Mouse (Mus musculus): ENCODE data around the gene Aspscr1. TPM values are rescaled to one million over a fixed set of nuclear protein-coding genes. Genes with fewer than 3 reads are reported as not detected.
"Not testable (repeated sequence)": the region's sequence is repeated elsewhere in the genome, so short reads cannot be mapped to it uniquely, and the experiment has no call there.

Gene Aspscr1
- total RNA-seq, 2 experiments from 2014 or later, result 50.0 to 55.7 TPM

DNA sequence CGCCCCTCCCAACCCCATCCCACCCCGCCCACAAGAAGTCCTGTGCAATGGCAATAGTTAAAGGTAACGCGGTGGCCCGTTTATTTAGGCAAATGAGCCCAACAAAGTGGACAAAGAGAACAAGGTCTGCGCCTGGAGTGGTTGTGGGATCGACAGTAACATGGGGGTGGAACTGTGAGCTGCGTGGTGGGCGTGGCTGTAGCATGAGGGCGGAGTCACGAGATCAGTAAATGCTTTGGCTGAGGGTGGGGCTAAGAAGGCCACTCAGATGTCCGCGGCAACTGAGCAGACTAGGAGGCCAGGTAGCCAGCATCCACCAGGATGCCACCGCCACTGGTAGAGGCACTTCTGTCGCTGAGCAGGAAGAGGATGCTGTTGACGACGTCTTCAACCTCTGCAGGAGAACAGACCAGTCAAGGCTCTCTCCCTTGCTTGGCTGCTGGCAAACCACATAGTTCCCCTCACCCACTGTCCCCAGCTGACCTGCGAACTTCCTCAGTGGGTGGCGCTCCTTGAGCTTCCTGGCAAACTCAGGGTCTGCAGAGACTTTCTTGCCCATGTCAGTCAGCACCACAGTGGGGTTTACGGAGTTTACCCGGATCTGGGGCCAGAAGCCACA, 56.8 kb downstream of the Aspscr1 start:
- DNase-seq (ENCODE audit: extremely low spot score in 1 of 2, low spot score in 1 of 2), result not testable (repeated sequence)

DNA sequence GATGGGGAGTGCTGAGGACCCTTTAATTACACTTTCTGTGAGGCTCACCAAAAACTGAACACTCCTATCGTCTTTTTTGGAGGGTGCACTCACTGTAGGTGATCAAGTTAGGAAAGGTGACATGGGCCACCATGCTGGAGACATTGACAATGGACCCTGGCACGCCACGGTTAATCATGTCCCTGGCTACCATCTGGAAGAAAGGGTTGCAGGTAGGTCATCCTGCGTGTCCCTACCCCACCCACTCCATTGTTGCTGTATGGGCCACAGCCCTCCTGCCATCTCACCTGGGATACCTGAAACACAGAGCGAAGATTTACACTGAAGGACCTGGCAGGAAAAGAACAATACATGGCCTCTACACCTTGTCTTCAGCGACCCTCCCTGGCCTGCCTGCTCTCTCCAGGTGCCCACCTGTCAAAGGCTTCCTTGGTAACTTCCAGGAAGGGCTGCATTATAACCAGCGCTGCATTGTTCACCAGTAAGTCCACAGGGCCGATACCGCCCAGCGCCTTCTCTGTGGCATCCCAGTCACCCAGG, 57.6 kb downstream of the Aspscr1 start:
- no peak for DNase-seq (ENCODE audit: extremely low spot score in 1 of 2, low spot score in 1 of 2)

DNA sequence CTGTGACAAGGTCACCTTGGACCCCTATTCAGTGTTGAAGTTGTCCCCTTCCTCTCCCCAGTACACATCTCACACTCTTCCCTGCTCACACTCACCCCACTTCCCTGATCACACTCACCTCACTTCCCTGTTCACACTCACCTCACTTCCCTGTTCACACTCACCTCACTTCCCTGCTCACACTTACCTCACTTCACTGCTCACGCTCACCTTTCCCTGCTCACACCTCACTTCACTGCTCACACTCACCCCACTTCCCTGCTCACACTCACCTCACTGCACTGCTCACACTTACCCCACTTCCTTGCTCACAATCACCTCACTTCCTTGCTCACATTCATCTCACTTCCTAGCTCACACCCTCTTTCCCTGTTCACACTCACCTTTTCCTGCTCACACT, 58.6 kb downstream of the Aspscr1 start:
- DNase-seq (ENCODE audit: extremely low spot score in 1 of 2, low spot score in 1 of 2), result no peak

DNA sequence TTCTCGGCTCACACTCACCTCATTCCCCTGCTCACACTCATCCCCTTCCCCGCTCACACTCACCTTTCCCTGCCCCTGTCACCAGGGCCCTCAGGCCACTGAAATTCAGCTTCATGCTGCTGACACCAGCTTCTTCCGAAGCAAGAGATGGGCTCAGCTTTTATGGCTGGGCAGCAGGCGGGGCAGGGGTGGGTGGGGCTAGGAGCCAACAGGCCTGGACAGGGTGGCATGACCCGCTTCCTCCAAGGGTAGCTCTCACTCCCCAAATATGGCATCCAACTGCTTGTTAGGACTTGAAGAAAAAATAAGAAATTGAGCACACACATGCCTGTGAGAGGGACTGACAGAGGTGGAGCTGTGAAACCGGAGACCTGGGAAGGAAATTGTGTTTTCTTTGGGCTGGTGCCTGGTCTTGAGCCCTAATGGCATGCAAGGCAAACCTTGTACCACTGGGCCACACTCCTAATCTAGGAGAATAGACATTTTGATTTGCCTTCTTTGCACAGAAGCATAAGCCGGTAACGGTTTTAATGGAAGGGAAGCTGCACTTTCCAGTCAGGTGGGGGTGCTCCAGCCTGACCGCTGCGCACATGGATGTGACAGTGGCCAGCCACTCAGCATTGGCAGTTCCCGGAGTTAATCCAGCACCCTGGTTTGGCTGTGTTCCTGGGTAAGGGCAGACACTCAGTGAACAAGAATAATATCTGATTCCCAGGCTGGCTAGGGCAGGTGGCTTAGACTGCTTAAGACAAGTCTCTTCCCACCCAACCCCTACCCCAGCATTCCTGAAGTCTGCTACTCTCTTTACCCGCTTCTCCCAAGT, 59.3 kb downstream of the Aspscr1 start, which contains the start of gene Cbr2:
Gene Cbr2, minus strand, starts transcription at position 257 of the 823 bp plus-strand sequence.
- no peak for DNase-seq (ENCODE audit: extremely low spot score in 1 of 2, low spot score in 1 of 2)

DNA sequence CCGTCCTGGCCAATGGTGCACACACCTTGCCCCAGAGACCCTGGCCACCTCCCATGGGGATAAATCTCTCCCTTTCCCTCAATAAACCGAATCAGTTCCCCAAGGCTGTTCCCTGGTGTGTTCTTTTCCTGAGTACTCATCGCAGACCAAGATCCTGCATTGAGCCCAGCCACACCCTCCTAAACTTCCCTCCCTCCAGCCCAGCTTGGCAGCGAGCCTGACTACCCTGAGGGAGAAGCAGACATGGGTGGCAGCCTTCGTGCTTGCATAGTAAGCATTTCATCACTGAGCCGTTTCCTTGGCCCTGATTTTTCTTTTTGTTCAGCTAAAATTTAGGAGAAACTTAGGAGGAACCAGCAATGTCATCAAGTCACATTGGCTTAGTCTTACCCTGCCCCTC, 60.7 kb downstream of the Aspscr1 start:
- no peak for DNase-seq (ENCODE audit: extremely low spot score in 1 of 2, low spot score in 1 of 2)

DNA sequence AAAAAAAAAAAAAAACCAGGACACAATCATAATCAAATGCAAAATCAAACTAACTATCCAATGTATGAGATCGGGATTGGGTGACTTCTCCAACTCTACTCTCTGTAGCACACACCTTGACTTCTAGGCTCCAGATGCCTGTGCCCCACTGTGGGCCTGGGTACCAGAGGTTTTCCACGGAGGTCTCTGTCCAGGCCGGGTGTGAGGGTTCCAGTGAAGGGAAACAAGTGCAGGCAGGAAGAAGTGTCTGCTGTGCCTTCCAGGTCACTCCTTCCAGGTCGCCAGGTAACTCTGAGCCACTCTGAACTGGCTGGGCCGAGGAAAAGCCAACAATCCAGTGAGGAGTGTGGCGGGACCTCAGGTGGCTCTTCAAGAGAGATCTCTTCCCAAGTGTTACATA, 63.7 kb downstream of the Aspscr1 start:
- DNase-seq (ENCODE audit: extremely low spot score in 1 of 2, low spot score in 1 of 2), result no peak

DNA sequence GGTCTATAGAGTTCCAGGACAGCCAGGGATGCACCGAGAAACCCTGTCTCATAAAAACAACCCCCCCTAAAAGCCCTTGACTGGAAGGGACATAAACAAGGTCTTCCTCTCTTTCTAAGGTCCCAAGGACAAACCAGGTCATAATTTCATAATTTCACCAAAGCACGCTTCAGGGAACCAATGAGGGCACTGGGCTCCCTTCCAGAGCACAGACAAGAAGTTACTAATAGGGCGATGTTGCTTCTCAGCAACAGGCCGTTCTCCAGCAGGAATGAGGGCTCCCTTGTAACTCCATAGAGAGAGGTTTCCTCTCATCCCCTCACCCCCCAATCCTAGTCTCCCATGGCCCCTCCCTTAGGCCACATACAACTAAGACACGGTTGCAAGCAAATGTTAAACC, 68.2 kb downstream of the Aspscr1 start:
- DNase-seq (ENCODE audit: extremely low spot score in 1 of 2, low spot score in 1 of 2), result no peak

DNA sequence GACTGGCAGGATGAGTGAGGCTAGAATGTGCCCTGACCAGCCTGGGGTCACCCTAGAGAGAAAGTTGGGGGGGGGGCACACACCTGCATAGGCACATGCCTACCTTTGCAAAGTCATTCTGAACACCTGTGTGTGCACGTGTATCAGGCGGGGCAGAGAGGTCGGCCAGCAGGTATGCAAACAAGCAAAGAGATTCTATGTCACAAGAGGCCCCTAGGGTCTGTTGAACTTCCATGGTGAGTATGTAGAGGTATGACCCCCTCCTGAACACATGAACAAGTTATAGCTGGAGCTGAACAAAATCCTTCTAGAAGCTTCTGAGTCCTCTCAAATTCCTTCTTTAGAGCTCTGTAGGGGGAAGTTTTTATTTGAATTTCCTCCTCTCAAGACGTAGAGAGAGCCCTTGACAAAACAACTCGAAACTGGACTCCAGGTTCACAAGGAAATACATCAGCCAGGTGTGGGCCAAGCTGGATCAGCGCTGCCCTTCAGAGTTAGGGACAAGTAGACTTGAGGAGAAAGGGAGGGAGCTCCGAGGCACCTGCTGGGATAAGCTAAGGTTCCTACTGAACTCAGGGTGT, 71.4 kb downstream of the Aspscr1 start:
- DNase-seq (ENCODE audit: extremely low spot score in 1 of 2, low spot score in 1 of 2), result no peak

DNA sequence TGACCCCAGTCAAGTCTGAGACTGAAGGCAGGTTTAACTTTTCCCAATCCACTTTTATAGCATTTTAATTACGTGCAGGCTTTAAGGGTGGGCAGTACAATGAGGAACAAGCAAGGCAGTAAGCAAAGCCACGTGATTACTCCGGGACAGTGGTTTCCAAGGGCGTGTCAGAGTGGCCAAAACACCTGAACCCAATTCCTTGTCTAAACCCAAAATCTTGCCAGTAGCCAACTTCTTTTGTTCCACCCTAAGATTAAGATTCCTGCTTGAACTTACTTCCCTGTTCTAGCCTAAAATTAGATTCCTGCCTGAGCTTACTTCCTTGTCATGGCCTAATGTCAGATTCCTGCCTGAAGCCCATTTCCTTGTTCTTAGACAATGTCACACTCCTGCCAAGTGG, 75.2 kb downstream of the Aspscr1 start:
- no peak for DNase-seq (ENCODE audit: extremely low spot score in 1 of 2, low spot score in 1 of 2)

DNA sequence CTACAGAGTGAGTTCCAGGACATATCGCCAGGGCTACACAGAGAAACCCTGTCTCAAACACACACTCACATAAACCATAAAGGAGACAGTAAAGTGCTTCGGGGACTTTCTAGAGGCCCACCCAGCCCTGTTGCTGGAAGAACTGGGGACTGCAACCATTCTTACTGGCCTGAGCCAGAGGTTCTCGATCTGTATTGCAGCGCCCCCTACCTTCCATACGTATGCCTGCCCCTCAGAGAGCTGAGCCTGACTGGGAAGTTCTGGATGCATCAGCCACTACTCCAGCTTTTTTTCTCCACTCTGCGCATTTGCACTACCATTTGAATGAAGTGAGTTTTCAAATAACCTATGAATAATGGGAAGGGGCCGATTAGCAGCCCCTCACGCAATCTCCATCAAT, 76.7 kb downstream of the Aspscr1 start:
- peak in 1 of 2 experiments; percentile 26 for DNase-seq (ENCODE audit: extremely low spot score in 1 of 2, low spot score in 1 of 2)

DNA sequence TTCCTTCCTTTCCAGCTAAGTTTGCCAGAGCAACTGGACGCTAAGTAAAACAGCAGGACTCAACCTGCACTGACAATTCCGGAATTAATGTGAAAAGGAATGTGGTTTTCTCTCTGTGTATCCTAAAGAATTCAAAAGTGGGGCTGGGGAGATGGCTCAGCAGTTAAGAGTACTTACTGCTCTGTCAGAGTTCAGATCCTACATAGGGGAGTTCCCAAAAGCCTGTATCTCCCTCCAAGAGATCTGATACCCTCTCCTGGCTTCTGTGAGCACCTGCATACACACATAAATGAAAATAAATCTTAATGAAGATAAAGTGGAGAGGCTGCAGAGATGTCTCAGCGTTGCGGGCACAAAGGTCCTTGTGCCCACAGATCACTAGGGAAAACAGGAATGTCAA, 78.8 kb downstream of the Aspscr1 start:
- DNase-seq (ENCODE audit: extremely low spot score in 1 of 2, low spot score in 1 of 2), result no peak

Small RNA genes lying within 50 kb of the gene (microRNA-seq; reads per million reads assigned to microRNA genes)
- 0.37 to 3.2 reads per million in 2 experiments for gene Mir6936

Other genes with a start within 250 kb of the Aspscr1 start
- 10 to 100 TPM; 62.4 to 63.0 TPM for gene Nploc4, start 235.3 kb upstream of the Aspscr1 start, total RNA-seq (2021)
- 1 to 10 TPM in 1 of 2 experiments, under 1 TPM in 1; 0.32 to 6.8 TPM for gene Tspan10, start 230.3 kb upstream of the Aspscr1 start, total RNA-seq (2021)
- gene Pde6g, start 219.5 kb upstream of the Aspscr1 start, total RNA-seq (2021), result under 1 TPM; 0.56 to 0.59 TPM
- 10 to 100 TPM; 15.5 to 16.2 TPM for gene Oxld1, start 214.9 kb upstream of the Aspscr1 start, total RNA-seq (2021)
- 10 to 100 TPM; 23.6 to 26.8 TPM for gene Ccdc137, start 214.9 kb upstream of the Aspscr1 start, total RNA-seq (2021)
- 10 to 100 TPM; 50.8 to 53.8 TPM for gene Arl16, start 205.4 kb upstream of the Aspscr1 start, total RNA-seq (2021)
- gene Mrpl12, start 188.4 kb upstream of the Aspscr1 start, total RNA-seq (2021), result 10 to 100 TPM; 60.9 to 72.0 TPM
- gene Slc25a10, start 181.1 kb upstream of the Aspscr1 start, total RNA-seq (2021), result 10 to 100 TPM; 18.1 to 22.4 TPM
- gene Gcgr, start 142.3 kb upstream of the Aspscr1 start, total RNA-seq (2021), result under 1 TPM; 0.15 to 0.19 TPM
- gene Mcrip1, start 123.2 kb upstream of the Aspscr1 start, total RNA-seq (2021), result 10 to 100 TPM; 86.1 to 86.5 TPM
- not detected for gene Ppp1r27, start 121.8 kb upstream of the Aspscr1 start, total RNA-seq (2021)
- 100 to 1,000 TPM; 127 to 136 TPM for gene P4hb, start 99.7 kb upstream of the Aspscr1 start, total RNA-seq (2021)
- gene Arhgdia, start 91.3 kb upstream of the Aspscr1 start, total RNA-seq (2021), result 100 to 1,000 TPM; 306 to 324 TPM
- 10 to 100 TPM; 61.7 to 67.4 TPM for gene Alyref, start 74.6 kb upstream of the Aspscr1 start, total RNA-seq (2021)
- 100 to 1,000 TPM in 1 of 2 experiments, 10 to 100 TPM in 1; 87.2 to 109 TPM for gene Anapc11, start 74.6 kb upstream of the Aspscr1 start, total RNA-seq (2021)
- gene Npb, start 64.5 kb upstream of the Aspscr1 start, total RNA-seq (2021), result 1 to 10 TPM; 2.1 to 2.9 TPM
- 100 to 1,000 TPM; 133 to 162 TPM for gene Pcyt2, start 55.0 kb upstream of the Aspscr1 start, total RNA-seq (2021)
- gene Sirt7, start 47.7 kb upstream of the Aspscr1 start, total RNA-seq (2021), result 10 to 100 TPM; 36.1 to 42.4 TPM
- gene Mafg, start 39.4 kb upstream of the Aspscr1 start, total RNA-seq (2021), result 10 to 100 TPM; 68.9 to 83.2 TPM
- gene Pycr1, start 29.2 kb upstream of the Aspscr1 start, total RNA-seq (2021), result 1 to 10 TPM; 4.3 to 4.9 TPM
- gene Myadml2, start 24.8 kb upstream of the Aspscr1 start, total RNA-seq (2021), result 1 to 10 TPM; 2.5 to 3.5 TPM
- gene Notum, start 11.8 kb upstream of the Aspscr1 start, total RNA-seq (2021), result 1 to 10 TPM; 4.5 to 8.2 TPM
- 10 to 100 TPM; 20.1 to 21.9 TPM for gene Cenpx, start 40.8 kb downstream of the Aspscr1 start, total RNA-seq (2021)
- 10 to 100 TPM; 47.0 to 65.2 TPM for gene Lrrc45, start 41.0 kb downstream of the Aspscr1 start, total RNA-seq (2021)
- gene Rac3, start 48.5 kb downstream of the Aspscr1 start, total RNA-seq (2021), result 10 to 100 TPM; 33.7 to 46.8 TPM
- gene Dcxr, start 54.3 kb downstream of the Aspscr1 start, total RNA-seq (2021), result 10 to 100 TPM; 12.4 to 12.9 TPM
- gene Cbr2, start 59.1 kb downstream of the Aspscr1 start, total RNA-seq (2021), result 1 to 10 TPM; 1.5 to 1.6 TPM
- gene Hmga1b, start 89.8 kb downstream of the Aspscr1 start, total RNA-seq (2021), result 10 to 100 TPM; 19.9 to 22.8 TPM
- 10 to 100 TPM; 68.8 to 74.1 TPM for gene Rfng, start 111.2 kb downstream of the Aspscr1 start, total RNA-seq (2021)
- 100 to 1,000 TPM; 147 to 153 TPM for gene Gps1, start 111.3 kb downstream of the Aspscr1 start, total RNA-seq (2021)
- gene Dus1l, start 123.4 kb downstream of the Aspscr1 start, total RNA-seq (2021), result 10 to 100 TPM; 45.7 to 50.0 TPM
- 100 to 1,000 TPM; 191 to 198 TPM for gene Fasn, start 151.6 kb downstream of the Aspscr1 start, total RNA-seq (2021)